Mouse (Mus musculus) kidney, embryonic 15.5 days (tissue): ENCODE data around the gene Iqcd. TPM values are rescaled to one million over a fixed set of nuclear protein-coding genes. Genes with fewer than 3 reads are reported as not detected.

Experiments used
- ATAC-seq: fragments of 200-750 bp; cut with Nextera tagmentation; replicated peaks from 2 replicates; pipeline ENCODE4 v1.8.0; 2017; ENCODE audit warnings: moderate TSS enrichment; ENCODE audit not compliant: low FRiP score
- H3K27ac ChIP-seq: fragments of 300-500 bp; sonication (generic); 2 replicates; pipeline ENCODE4 v1.5.1; 2015; ENCODE audit warnings: mild to moderate bottlenecking, inconsistent platforms
- H3K27me3 ChIP-seq: fragments of 300-500 bp; sonication (generic); 2 replicates; pipeline ENCODE4 v1.6.1; 2015; ENCODE audit warnings: inconsistent platforms
- H3K36me3 ChIP-seq: fragments of 300-500 bp; sonication (generic); 2 replicates; pipeline ENCODE4 v1.6.1; 2015; ENCODE audit warnings: inconsistent platforms
- H3K4me1 ChIP-seq: fragments of 300-500 bp; sonication (generic); 2 replicates; pipeline ENCODE4 v1.6.1; 2015; ENCODE audit warnings: inconsistent platforms
- H3K4me2 ChIP-seq: fragments of 300-500 bp; sonication (generic); 2 replicates; pipeline ENCODE4 v1.6.1; 2015; ENCODE audit warnings: moderate library complexity, mild to moderate bottlenecking, inconsistent platforms
- H3K4me3 ChIP-seq: fragments of 300-500 bp; sonication (generic); replicated peaks from 2 replicates; pipeline ENCODE4 v1.5.1; 2015; ENCODE audit warnings: mild to moderate bottlenecking, inconsistent platforms
- H3K9ac ChIP-seq: fragments of 300-500 bp; sonication (generic); 2 replicates; pipeline ENCODE4 v1.6.1; 2015; ENCODE audit warnings: mild to moderate bottlenecking, inconsistent platforms
- H3K9me3 ChIP-seq: fragments of 300-500 bp; sonication (generic); replicated peaks from 2 replicates; pipeline ENCODE4 v1.6.1; 2016; ENCODE audit warnings: inconsistent platforms
- WGBS: fragments of 180-500 bp; shearing (Covaris S2); methylation state at CpG from one replicate; pipeline ENCODE4 v1.1.7; 2015; ENCODE audit warnings: mixed read lengths; 5-methylcytosine and 5-hydroxymethylcytosine counted together
- polyA plus RNA-seq: library from polyadenylated mRNA; unstranded; fragments of >200 nt; fragmentation: Nextera tagmentation; extraction: Ambion mirVana; gene quantifications from 2 replicates; pipeline ENCODE4 v1.2.1, GENCODE M21; 2015

The Iqcd gene
- 0.82 and 0.90 TPM in 2 replicates for polyA plus RNA-seq

- Histone ChIP-seq H3K27ac (peak within 1 kb of the TSS; percentile 73), H3K4me1 (peaks cover 38% of the 10 kb centered on the region), H3K36me3 (peaks cover 16% of the 10 kb centered on the region), H3K4me2 (peak within 1 kb of the TSS; percentile 91), H3K9ac (peak within 1 kb of the TSS; percentile 80), H3K9me3 (no peaks in the 10 kb centered on the region), H3K27me3 (no peaks in the 10 kb centered on the region), H3K4me3 (peak within 1 kb of the TSS; percentile 76)
- peak; percentile 97 for ATAC-seq
- under 1% methylated on average over 35 of the region's 35 CpGs for WGBS
Observed at GRCm38 (mm10) chr5:120588569-120589094, at the start of gene Iqcd, which contains the start of gene Tpcn1. Iqcd (plus strand) TSS chr5:120589016. Tpcn1 (minus strand) TSS chr5:120588673.

GRCm38 (mm10) chr5:120548236-120548850 is 40.5 kb upstream of the Iqcd start:
- Histone ChIP-seq H3K4me2 (no peak overlapping the region), H3K36me3 (peaks cover 76% of the 10 kb centered on the region), H3K4me1 (peaks cover 39% of the 10 kb centered on the region), H3K4me3 (no peak overlapping the region), H3K9ac (no peak overlapping the region), H3K9me3 (no peaks in the 10 kb centered on the region), H3K27me3 (no peaks in the 10 kb centered on the region), H3K27ac (no peak overlapping the region)
- no peak for ATAC-seq
- WGBS = 48% methylated on average over 11 of the region's 11 CpGs

DNA sequence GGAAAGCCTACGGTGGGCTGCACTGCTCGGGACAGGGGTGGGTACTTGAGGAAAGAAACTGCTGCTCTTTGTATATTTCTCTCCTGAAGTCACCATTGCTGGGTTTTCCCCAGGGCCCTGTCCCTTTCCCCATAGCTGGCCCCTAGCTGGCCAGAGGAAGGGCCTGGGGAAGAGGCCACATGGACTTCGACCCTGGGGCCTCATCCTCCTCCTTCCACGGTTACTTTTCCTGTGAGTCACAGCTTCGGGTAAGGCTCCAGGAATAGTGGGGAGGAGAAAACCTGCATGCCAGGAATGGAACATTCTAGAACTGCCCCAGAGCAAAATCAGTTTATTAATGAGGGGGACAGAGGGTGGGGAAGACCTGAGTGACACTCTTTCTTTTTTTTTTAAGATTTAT is 38.7 kb upstream of the Iqcd start:
- no peak overlapping the region for H3K27ac ChIP-seq
- no peak for ATAC-seq
- H3K36me3 ChIP-seq = peaks cover 80% of the 10 kb centered on the region
- H3K4me1 ChIP-seq = peaks cover 39% of the 10 kb centered on the region
- no peaks in the 10 kb centered on the region for H3K27me3 ChIP-seq
- no peak overlapping the region for H3K4me3 ChIP-seq
- H3K4me2 ChIP-seq = no peak overlapping the region
- WGBS = 64% methylated on average over 5 of the region's 5 CpGs
- no peaks in the 10 kb centered on the region for H3K9me3 ChIP-seq
- H3K9ac ChIP-seq = no peak overlapping the region

DNA sequence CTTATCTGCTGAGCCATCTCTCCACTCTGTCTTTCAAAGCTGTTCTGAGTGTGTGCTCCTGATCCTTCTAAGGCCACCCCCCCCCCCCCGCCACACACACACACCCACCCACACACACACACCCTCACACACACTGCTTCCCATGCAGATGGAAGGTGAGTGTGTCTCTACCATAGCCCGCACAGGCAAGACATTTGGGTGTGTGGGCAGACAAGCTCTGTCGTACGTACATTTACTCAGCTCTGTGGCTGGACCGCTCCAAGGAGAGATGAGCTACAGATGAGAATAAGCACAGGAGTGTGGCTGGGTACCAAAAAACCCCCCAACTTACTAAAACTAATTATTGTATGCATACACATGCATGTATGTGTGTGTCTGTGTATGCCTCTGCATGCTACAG is 38.1 kb upstream of the Iqcd start:
- Histone ChIP-seq H3K27me3 (no peaks in the 10 kb centered on the region), H3K4me2 (no peak overlapping the region), H3K4me1 (peaks cover 39% of the 10 kb centered on the region), H3K9me3 (no peaks in the 10 kb centered on the region), H3K27ac (no peak overlapping the region), H3K9ac (no peak overlapping the region), H3K4me3 (no peak overlapping the region), H3K36me3 (peaks cover 84% of the 10 kb centered on the region)
- no peak for ATAC-seq
- WGBS = 98% methylated on average over 5 of the region's 5 CpGs

DNA sequence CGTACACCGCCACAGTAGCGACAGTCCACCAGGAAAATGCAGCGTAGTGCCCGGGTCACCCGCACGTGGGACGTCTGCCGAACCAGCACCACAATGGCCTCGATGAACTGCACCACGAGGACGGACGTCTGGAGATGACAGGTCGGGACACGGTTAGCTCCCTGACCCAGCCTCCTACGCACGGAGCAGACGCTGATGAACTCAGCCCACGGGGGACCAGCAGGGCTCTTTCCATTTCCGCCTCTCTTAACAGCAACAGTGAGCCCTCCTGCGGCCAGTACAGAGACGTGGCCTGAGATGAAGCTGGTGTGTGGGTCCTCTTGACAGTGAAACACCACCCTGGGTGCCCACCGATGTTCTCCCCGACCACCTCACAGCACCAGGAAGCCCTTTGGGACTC is 32.9 kb upstream of the Iqcd start:
- peaks cover 66% of the 10 kb centered on the region for H3K36me3 ChIP-seq
- no peak overlapping the region for H3K4me3 ChIP-seq
- no peak overlapping the region for H3K4me2 ChIP-seq
- peaks cover 62% of the 10 kb centered on the region for H3K4me1 ChIP-seq
- H3K9me3 ChIP-seq = no peaks in the 10 kb centered on the region
- no peak overlapping the region for H3K9ac ChIP-seq
- no peaks in the 10 kb centered on the region for H3K27me3 ChIP-seq
- no peak for ATAC-seq
- WGBS = 71% methylated on average over 24 of the region's 24 CpGs
- no peak overlapping the region for H3K27ac ChIP-seq

- H3K27ac ChIP-seq = 0 out of 2 replicates have a peak overlapping the region, but pooled peaks have one; percentile 6
- no peak overlapping the region for H3K9ac ChIP-seq
- 63% methylated on average over 8 of the region's 8 CpGs for WGBS
- ATAC-seq = no peak
- H3K4me3 ChIP-seq = no peak overlapping the region
- no peaks in the 10 kb centered on the region for H3K27me3 ChIP-seq
- H3K4me2 ChIP-seq = no peak overlapping the region
- H3K4me1 ChIP-seq = peaks cover 61% of the 10 kb centered on the region
- H3K36me3 ChIP-seq = peaks cover 44% of the 10 kb centered on the region
- H3K9me3 ChIP-seq = no peaks in the 10 kb centered on the region
Observed at GRCm38 (mm10) chr5:120558041-120558440, 30.8 kb upstream of the Iqcd start.

DNA sequence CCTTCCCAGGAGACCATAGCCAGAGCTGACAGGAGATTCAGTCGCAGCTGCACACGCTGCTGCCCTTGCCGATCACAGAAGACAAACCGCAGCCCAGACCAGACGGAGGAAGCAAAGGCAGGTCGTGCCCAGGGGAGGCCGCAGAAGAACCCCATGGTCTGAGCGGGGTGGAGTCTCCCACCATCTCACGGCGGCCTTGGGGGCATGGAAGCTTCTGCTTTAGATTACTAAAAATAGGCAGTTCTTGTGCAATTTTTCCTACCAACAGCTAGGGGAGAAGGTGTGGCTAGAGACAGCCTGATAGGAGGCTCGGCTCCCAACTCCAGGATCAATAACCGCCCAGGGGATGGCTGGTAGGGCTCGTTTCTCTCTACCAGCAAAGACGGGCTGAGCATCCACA is 30.1 kb upstream of the Iqcd start:
- Histone ChIP-seq H3K9ac (no peak overlapping the region; the same call in 1 of the 2 replicates), H3K27me3 (no peaks in the 10 kb centered on the region), H3K4me2 (peak overlapping the region; percentile 32), H3K36me3 (peaks cover 37% of the 10 kb centered on the region), H3K4me1 (peaks cover 66% of the 10 kb centered on the region), H3K9me3 (no peaks in the 10 kb centered on the region), H3K4me3 (no peak overlapping the region; the same call in 1 of the 2 replicates), H3K27ac (0 out of 2 replicates have a peak overlapping the region, but pooled peaks have one; percentile 94)
- 66% methylated on average over 14 of the region's 14 CpGs for WGBS
- no peak for ATAC-seq

DNA sequence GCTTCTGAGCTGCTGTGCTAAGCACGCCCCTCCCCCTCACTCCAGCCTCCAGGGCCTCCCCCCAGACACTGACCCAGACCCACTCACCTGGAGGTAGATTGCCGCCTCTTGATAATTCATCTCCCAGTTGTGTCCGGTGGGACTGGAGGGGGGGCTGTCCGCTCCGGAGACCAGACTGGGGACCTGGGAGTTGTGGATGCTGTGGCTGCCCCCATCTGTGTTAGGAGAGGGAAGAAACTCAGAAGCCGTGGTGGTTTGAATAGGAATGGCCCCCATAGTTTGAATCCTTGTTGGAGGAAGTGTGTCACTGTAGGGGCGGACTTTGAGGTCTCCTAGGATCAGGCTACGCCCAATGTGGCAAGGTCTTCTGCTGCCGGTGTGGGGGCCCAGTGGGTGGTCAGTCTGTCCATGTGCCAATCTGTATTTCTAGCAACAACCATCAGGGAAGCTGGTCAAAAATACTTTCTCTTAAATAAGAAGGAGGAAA is 28.6 kb upstream of the Iqcd start:
- H3K4me2 ChIP-seq = peak overlapping the region; percentile 55
- peaks cover 23% of the 10 kb centered on the region for H3K36me3 ChIP-seq
- 32% methylated on average over 9 of the region's 9 CpGs for WGBS
- peak overlapping the region; percentile 31 for H3K4me3 ChIP-seq
- peak overlapping the region; percentile 94 for H3K27ac ChIP-seq
- no peaks in the 10 kb centered on the region for H3K9me3 ChIP-seq
- H3K9ac ChIP-seq = 0 out of 2 replicates have a peak overlapping the region, but pooled peaks have one; percentile 23
- no peak for ATAC-seq
- H3K27me3 ChIP-seq = no peaks in the 10 kb centered on the region
- peaks cover 79% of the 10 kb centered on the region for H3K4me1 ChIP-seq

DNA sequence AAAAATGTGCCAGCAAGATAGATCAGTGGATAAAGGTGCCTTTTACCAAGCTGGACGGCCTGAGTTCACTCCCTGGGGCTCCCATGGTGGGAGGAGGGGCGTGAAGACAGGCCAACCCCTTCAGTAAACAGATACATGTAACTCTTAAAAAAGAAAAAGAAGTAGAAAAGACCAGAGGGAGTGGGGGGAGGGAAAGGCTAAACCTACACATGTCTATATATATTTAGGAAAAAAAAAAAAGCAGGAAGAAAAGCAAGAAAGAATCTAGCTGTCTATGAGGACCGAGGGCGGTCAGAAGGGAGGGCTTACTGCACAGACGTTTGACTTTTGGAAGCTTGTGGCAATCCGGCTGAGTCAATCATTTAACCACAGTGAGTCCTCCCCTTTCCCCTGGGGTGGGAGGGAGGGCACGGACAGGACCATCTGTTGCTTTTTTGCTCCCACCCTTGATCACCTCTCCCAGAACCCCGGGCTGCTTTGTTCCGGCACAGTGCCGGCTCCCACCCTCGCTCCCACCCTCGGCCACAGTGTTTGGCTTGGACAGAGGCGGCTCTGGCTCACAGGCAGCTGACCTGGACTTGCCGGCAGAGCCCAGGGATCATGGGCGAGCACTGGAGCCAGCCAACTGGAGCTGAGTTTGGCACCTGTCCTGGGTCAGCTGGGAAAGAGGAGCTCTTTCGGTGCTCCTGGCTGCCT is 28.1 kb upstream of the Iqcd start:
- ATAC-seq = peak; percentile 84
- Histone ChIP-seq H3K27me3 (no peaks in the 10 kb centered on the region), H3K4me1 (peaks cover 83% of the 10 kb centered on the region)

GRCm38 (mm10) chr5:120562956-120563913 is 25.6 kb upstream of the Iqcd start:
- WGBS = 11% methylated on average over 28 of the region's 28 CpGs
- H3K36me3 ChIP-seq = no peaks in the 10 kb centered on the region
- no peaks in the 10 kb centered on the region for H3K9me3 ChIP-seq
- peak; percentile 69 for ATAC-seq
- no peak overlapping the region for H3K9ac ChIP-seq
- no peak overlapping the region for H3K4me3 ChIP-seq
- peak overlapping the region; percentile 40 for H3K4me2 ChIP-seq
- H3K4me1 ChIP-seq = peaks cover 96% of the 10 kb centered on the region
- H3K27ac ChIP-seq = peak overlapping the region; percentile 97
- no peaks in the 10 kb centered on the region for H3K27me3 ChIP-seq

More for the DNA sequence above, 28.1 kb upstream of the Iqcd start:
- 3% methylated on average over 16 of the region's 16 CpGs for whole genome bisulfite sequencing
- no peak overlapping the region for H3K9ac ChIP-seq
- H3K4me3 ChIP-seq = peak overlapping the region; percentile 31
- peak overlapping the region; percentile 94 for H3K27ac ChIP-seq
- H3K4me2 ChIP-seq = peak overlapping the region; percentile 55
- H3K9me3 ChIP-seq = no peaks in the 10 kb centered on the region
- peaks cover 17% of the 10 kb centered on the region for H3K36me3 ChIP-seq

- no peak overlapping the region for H3K9ac ChIP-seq
- peak overlapping the region; percentile 40; the same call in 1 of the 2 replicates for H3K4me2 ChIP-seq
- H3K4me1 ChIP-seq = peaks cover 96% of the 10 kb centered on the region
- H3K4me3 ChIP-seq = no peak overlapping the region
- WGBS = 20% methylated on average over 4 of the region's 4 CpGs
- no peaks in the 10 kb centered on the region for H3K36me3 ChIP-seq
- H3K27me3 ChIP-seq = no peaks in the 10 kb centered on the region
- H3K27ac ChIP-seq = peak overlapping the region; percentile 97
- no peak for ATAC-seq
- H3K9me3 ChIP-seq = no peaks in the 10 kb centered on the region
Observed at GRCm38 (mm10) chr5:120563914-120564311, 24.9 kb upstream of the Iqcd start.
